Mouse (Mus musculus): ENCODE measurements around the gene Utp14a. TPM values are rescaled to one million over a fixed set of nuclear protein-coding genes. Genes with fewer than 3 reads are reported as not detected.

The Utp14a gene
- total RNA-seq, 2 experiments from 2014 or later: 14.9 to 15.9 TPM

DNA sequence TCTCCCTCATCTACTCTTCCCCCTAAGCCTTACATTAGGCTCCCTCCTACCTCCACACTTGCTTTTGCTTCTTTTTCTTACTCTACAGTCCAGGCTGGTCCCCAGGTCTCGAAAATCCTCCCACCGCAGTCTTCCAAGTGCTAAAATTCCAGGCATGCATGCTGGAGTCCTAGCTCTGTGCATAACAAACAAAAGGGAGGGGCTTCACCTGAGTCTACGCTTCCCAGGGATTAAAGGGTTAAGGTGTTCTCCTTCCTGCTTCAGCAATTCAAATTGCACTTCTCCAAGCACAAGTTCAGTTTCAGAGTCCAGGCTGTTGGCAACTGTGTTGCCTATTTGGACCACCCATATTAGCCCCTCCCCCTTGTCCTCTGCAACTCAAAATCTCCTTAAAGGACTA, 34.8 kb downstream of the Utp14a start:
- DNase-seq (ENCODE audit: low spot score in 2 of 2): no peak
- intact Hi-C loops (cut with DNase I): no loop called here

DNA sequence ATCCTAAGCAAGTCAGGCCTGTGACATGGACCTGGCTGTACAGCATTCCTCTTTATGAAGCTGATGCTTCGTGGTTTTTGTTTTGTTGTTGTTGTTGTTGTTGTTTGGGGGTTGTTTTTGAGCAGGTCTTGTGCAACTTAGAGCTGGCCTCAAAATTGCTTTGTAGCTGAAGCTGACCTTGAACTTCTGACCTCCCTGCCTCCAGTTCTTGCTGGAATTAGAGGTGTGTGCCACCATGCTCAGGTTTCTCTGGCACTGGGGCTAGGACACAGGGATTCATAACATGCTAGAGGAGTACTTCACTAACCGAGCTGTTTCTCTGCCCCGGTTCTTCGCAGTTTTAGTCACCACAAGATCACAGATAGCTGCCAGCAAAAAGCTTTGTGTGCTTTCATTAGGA, 48.7 kb downstream of the Utp14a start:
- DNase-seq (ENCODE audit: low spot score in 2 of 2): no peak
- intact Hi-C loops (cut with DNase I): no loop called here

DNA sequence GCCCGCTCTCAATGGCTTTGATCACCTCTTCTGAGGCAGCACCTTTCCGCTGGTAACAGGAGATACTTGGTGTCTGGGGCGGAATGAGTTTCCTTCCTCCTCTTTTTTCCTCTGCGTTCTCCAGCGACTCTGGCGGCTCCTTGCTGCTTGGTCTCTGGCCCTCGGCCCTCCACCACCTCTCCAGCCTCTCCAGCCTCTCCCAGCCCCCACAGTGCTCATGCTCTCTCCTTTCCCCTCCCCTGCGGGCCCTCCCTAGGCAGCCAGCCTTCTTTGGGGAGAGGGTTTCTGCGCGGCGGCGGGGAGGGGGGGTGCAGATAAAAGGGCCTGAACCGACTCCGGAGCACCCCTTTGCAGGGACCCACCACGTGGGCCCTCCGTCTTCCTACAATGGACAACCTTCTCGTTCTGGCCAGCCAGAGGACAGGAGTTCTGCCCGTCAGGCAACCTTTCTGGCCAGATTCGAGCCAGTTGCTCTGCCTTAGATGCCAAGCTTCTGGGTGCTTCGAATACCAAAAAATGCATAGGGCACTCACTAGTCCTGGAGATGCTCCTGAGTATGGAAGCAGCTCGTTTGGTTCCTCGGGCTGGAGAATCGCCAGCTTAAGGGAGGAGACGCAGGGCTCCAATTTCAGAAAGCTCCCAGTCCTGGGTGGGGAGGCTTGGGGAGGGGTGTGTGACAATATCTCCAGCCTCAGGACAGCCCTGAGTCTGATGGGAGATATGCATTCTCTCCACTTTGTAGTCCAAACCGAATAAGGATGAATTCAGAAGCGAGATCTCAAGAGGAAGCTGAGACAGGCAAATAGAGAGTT, 54.2 kb downstream of the Utp14a start:
- no peak for DNase-seq (ENCODE audit: low spot score in 2 of 2)
- intact Hi-C loops (cut with DNase I): no loop called here

GRCm38 (mm10) chrX:48311727-48312126, 55.1 kb downstream of the Utp14a start:
- DNase-seq (ENCODE audit: low spot score in 2 of 2): no peak
- intact Hi-C loops (cut with DNase I): no loop called here

DNA sequence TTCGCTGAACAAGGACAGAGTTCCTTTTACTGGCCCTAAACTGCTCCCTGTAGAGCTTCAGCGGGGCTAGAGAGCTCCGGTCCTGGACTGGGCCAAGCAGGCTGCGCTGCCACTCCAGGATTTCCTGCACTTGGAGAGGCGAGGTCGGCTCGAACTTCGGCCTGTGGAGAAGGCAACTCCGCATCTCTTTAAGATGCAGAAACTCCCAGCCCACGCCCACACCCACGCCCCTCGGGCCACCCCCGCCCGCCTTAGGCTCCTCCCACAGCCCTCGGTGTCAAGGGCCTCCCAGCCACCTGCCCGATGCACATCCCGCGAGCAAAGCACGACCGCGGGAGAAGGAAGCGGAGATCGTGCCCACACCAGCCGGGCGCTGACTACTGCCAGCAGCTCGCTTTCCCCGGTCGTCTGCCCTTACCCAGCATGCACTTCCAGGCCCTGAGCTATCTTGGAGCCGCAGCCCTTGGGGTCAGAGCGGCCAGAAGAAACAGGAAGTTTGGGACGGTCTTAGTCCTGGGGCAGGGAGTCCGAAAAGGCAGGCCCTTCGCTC, 57.9 kb downstream of the Utp14a start:
- intact Hi-C loops (cut with DNase I): no loop called here
- DNase-seq (ENCODE audit: low spot score in 2 of 2): peak; percentile 26 to 28

DNA sequence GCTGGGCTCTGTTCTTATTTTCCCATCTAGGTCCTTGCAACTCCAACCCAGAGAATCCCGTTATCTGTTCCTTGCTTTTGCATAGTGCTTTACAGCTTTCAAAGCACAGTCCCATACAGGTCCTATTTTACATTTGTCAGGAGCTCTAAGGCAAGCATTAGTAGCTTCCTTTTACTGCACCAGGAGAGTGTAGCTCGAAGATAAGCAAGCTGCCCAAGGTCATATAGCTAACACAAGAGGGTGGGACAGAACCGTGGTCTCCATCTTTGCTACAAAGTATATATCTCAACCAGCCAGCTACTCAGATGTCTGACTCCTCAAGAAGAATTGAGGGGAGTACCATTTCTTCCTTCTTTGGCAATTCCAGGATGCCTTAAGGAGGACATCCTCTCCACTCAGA, 60.8 kb downstream of the Utp14a start:
- intact Hi-C loops (cut with DNase I): no loop called here

DNA sequence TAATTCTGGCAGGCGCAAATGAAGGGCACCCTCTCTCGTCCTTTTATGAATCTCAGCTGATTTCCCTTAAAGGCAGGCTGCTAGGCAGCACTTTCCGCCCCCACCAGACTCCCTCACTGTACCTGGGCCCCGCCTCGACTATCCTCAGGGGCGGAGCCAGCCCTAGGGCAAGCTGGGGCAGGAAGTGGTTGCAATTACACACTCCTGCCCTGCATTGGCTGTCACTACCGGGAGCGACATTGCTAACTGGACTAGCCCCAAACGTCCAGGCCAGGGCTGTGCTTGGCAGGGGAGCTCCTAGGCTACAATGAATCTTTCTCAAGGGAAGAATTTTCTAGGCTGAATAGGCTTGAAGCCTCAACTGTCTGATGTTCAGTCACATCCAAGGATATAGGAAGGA, 61.5 kb downstream of the Utp14a start:
- DNase-seq (ENCODE audit: low spot score in 2 of 2): no peak
- intact Hi-C loops (cut with DNase I): no loop called here

More for the DNA sequence above, 60.8 kb downstream of the Utp14a start:
- DNase-seq (ENCODE audit: low spot score in 2 of 2): no peak

Other genes with a start within 250 kb of the Utp14a start
- 10 to 100 TPM; 27.0 to 28.0 TPM for gene Apln, start 222.0 kb upstream of the Utp14a start, total RNA-seq (2021)
- gene Xpnpep2, start 148.1 kb upstream of the Utp14a start, total RNA-seq (2021): under 1 TPM; 0.40 to 0.48 TPM
- 1 to 10 TPM; 1.5 to 1.8 TPM for gene Sash3, start 110.4 kb upstream of the Utp14a start, total RNA-seq (2021)
- gene Zdhhc9, start 48.0 kb upstream of the Utp14a start, total RNA-seq (2021): 10 to 100 TPM; 63.5 to 66.9 TPM
- 10 to 100 TPM; 18.0 to 19.3 TPM for gene Bcorl1, start 84.5 kb downstream of the Utp14a start, total RNA-seq (2021)
- 1 to 10 TPM in 1 of 2 experiments, under 1 TPM in 1; 0.87 to 1.2 TPM for gene Elf4, start 206.3 kb downstream of the Utp14a start, total RNA-seq (2021)